Mouse (Mus musculus) liver, embryonic 14.5 days (tissue): Measurements from ENCODE around the gene Gabrr3.

Source experiments
- CTCF ChIP-seq: IDR thresholded peaks from 2 replicates; pipeline ENCODE4 v1.5.1; 2016; ENCODE audit warnings: antibody characterized with exemption, low read depth, control low read depth
- EP300 ChIP-seq: IDR thresholded peaks from 2 replicates; pipeline ENCODE4 v1.6.1; 2016; ENCODE audit warnings: antibody characterized with exemption, low read depth

GRCm38 (mm10) chr16:59509830-59510229 lies 102.7 kb downstream of the Gabrr3 start:
- TF ChIP-seq CTCF (no peak), EP300 (no peak)
